Mouse (Mus musculus) limb, embryonic 11.5 days (tissue): ENCODE results near the gene Dusp16. TPM values are rescaled to one million over a fixed set of nuclear protein-coding genes. Genes with fewer than 3 reads are reported as not detected.

Source experiments
- ATAC-seq: fragments of 200-750 bp; cut with Nextera tagmentation; 2 replicates; pipeline ENCODE4 v1.8.0; 2017; ENCODE audit warnings: low read depth; ENCODE audit not compliant: insufficient number of reproducible peaks, low FRiP score, low TSS enrichment
- DNase-seq: peaks from one replicate; pipeline ENCODE4 v3.0.0-alpha.2; 2015; ENCODE audit warnings: low spot score
- H3K27ac ChIP-seq: fragments of 300-500 bp; sonication (generic); replicated peaks from 2 replicates; pipeline ENCODE4 v1.5.1; 2014; ENCODE audit warnings: low read depth, mild to moderate bottlenecking, low read length
- H3K27me3 ChIP-seq: fragments of 300-500 bp; sonication (generic); 2 replicates; pipeline ENCODE4 v1.6.1; 2014; ENCODE audit warnings: mild to moderate bottlenecking, low read length, mixed read lengths; ENCODE audit not compliant: control insufficient read depth, insufficient read depth
- H3K36me3 ChIP-seq: fragments of 300-500 bp; sonication (generic); 2 replicates; pipeline ENCODE4 v1.6.1; 2014; ENCODE audit warnings: mild to moderate bottlenecking, low read length, moderate library complexity, mixed read lengths; ENCODE audit not compliant: control insufficient read depth, insufficient read depth
- H3K4me1 ChIP-seq: fragments of 300-500 bp; sonication (generic); 2 replicates; pipeline ENCODE4 v1.6.1; 2014; ENCODE audit warnings: low read length, mixed read lengths; ENCODE audit not compliant: control insufficient read depth, insufficient read depth
- H3K4me2 ChIP-seq: fragments of 300-500 bp; sonication (generic); 2 replicates; pipeline ENCODE4 v1.6.1; 2014; ENCODE audit warnings: low read depth, mild to moderate bottlenecking, moderate library complexity; ENCODE audit not compliant: severe bottlenecking
- H3K4me3 ChIP-seq: fragments of 300-500 bp; sonication (generic); 2 replicates; pipeline ENCODE4 v1.5.1; 2014; ENCODE audit warnings: low read depth, low read length
- H3K9ac ChIP-seq: fragments of 300-500 bp; sonication (generic); 2 replicates; pipeline ENCODE4 v1.6.1; 2014; ENCODE audit warnings: mild to moderate bottlenecking, low read length
- H3K9me3 ChIP-seq: fragments of 300-500 bp; sonication (generic); 2 replicates; pipeline ENCODE4 v1.6.1; 2016; ENCODE audit warnings: low read length; ENCODE audit not compliant: control insufficient read depth
- WGBS: fragments of 180-500 bp; shearing (Covaris S2); extraction: QIAGEN DNeasy Blood & Tissue Kit; methylation state at CpG from one replicate; pipeline ENCODE4 v1.1.7; 2014; 5-methylcytosine and 5-hydroxymethylcytosine counted together
- polyA plus RNA-seq: library from polyadenylated mRNA; unstranded; fragments of >200 nt; fragmentation: Nextera tagmentation; extraction: Ambion mirVana; gene quantifications from 2 replicates; pipeline ENCODE4 v1.2.1, GENCODE M21; 2014

The Dusp16 gene
- polyA plus RNA-seq, 1 experiment from 2014 or later = 13.2 TPM

DNA sequence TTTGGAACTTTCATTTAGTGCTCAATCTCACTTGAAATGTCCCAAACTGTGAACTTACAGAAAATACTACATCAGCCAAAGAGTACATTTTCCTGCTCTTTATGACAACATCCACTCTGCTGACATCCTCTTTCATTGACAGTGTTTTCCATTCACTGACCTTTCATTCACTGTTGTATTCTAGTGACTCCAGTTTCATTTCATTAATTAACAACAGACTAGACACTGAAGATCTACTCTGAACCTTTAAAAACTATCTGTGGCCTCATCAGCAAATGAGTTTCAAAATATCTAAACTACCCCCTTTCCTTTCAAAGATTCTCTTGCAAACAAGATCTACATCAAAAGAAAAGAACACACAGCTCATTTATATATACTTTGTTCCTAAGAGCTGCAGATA, 48.9 kb downstream of the Dusp16 start:
- no peak overlapping the region for H3K9ac ChIP-seq
- no peak for DNase-seq
- no peak overlapping the region for H3K27ac ChIP-seq
- H3K36me3 ChIP-seq = peaks cover 3% of the 10 kb centered on the region; the same call in 1 of the 2 replicates
- H3K4me2 ChIP-seq = no peak overlapping the region
- H3K27me3 ChIP-seq = no peaks in the 10 kb centered on the region
- no peaks in the 10 kb centered on the region for H3K4me1 ChIP-seq
- no peaks in the 10 kb centered on the region for H3K9me3 ChIP-seq
- no peak for ATAC-seq
- no peak overlapping the region for H3K4me3 ChIP-seq

DNA sequence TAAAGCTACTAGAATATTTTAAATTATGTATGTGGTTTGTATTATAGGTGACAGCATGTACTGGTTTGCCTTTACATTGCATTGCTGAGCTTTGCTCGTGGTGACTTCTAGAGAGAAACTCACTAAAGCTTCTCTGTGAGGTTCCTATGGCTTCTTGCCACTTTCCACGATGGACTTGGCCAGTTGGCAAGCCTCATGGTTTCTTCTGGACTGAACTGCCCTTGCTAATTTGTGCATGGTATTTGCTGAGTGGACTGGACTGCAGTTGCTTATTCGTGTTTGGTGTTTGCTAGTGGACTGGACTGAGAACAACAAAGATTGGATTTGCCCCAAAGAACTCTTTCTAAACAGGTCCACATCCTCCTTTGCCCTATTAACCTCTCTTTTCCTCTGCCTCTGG, 55.6 kb downstream of the Dusp16 start:
- no peak for DNase-seq
- Histone ChIP-seq H3K4me1 (no peaks in the 10 kb centered on the region), H3K4me3 (no peak overlapping the region), H3K27me3 (no peaks in the 10 kb centered on the region), H3K4me2 (no peak overlapping the region), H3K27ac (no peak overlapping the region), H3K9ac (no peak overlapping the region), H3K9me3 (no peaks in the 10 kb centered on the region), H3K36me3 (peaks cover 3% of the 10 kb centered on the region; the same call in 1 of the 2 replicates)
- no peak for ATAC-seq
- 91% methylated on average over 3 of the region's 3 CpGs for WGBS

DNA sequence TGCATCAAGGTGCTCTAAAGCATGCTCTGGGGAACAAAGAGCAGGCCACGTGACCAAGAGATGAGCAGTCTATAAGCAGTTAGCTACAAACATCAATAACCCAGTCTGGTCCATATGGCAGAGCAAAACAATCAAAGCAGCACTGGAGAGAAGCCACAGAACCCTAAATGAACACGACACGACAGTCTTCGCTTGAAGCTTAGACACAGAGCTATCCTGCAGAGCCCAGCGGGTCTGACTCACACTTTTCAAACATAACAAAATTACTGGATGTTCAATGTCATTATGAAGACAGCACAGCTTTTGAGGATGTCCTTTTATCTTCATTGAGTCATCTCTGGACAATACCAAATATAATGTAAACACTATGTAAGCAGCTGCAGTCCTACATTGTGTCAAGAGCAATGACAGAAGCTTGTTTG, 58.6 kb downstream of the Dusp16 start:
- DNase-seq = no peak
- H3K36me3 ChIP-seq = peaks cover 2% of the 10 kb centered on the region; the same call in 1 of the 2 replicates
- no peak overlapping the region for H3K4me2 ChIP-seq
- H3K4me3 ChIP-seq = no peak overlapping the region
- 91% methylated on average over 5 of the region's 5 CpGs for WGBS
- no peak overlapping the region for H3K9ac ChIP-seq
- no peaks in the 10 kb centered on the region for H3K27me3 ChIP-seq
- ATAC-seq = no peak
- no peaks in the 10 kb centered on the region for H3K9me3 ChIP-seq
- no peaks in the 10 kb centered on the region for H3K4me1 ChIP-seq
- no peak overlapping the region for H3K27ac ChIP-seq

DNA sequence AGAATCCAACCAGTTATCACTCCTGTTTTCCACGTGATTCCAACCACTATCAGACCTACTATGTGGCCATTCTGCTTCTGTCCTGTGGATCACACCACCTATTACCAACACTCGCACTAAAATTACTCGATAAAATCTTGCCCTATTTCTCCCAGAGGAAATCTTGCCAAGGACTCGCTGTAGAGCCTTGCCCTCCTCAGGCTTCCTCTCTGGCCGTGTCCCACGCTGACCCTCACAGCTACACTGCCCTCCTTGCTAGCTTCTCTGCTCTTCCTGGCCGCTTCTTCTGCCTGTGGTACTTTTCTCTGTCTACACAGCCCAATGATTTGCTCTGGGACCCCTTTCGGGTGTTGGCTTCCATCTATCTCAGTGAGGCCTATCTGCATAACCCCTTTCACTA, 59.6 kb downstream of the Dusp16 start:
- no peak for ATAC-seq
- no peak overlapping the region for H3K9ac ChIP-seq
- WGBS = 92% methylated on average over 8 of the region's 8 CpGs

DNA sequence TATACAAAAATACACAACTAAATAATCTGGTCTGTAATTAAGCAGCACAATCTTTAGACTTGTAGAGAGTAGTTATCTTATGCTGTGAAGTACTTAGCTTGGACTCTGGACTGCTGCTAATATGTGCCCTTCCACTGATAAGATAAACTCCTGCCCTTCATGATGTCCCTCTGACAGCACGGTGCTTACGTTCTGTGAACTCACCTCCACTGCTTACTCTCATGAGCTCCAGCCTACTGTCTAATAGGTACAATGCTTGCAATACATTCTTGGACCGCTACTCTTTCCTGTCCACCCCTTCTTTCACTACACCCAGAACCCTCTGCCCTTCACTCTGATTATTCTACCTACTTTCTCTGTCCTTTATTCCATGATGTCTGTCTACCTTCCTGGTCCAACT, 61.4 kb downstream of the Dusp16 start:
- no peak for DNase-seq
- Histone ChIP-seq H3K4me3 (no peak overlapping the region), H3K4me1 (no peaks in the 10 kb centered on the region), H3K27me3 (no peaks in the 10 kb centered on the region), H3K27ac (no peak overlapping the region), H3K9me3 (no peaks in the 10 kb centered on the region), H3K4me2 (no peak overlapping the region), H3K36me3 (no peaks in the 10 kb centered on the region), H3K9ac (no peak overlapping the region)
- 86% methylated on average over 3 of the region's 3 CpGs for WGBS
- no peak for ATAC-seq

More for the DNA sequence above, 59.6 kb downstream of the Dusp16 start:
- H3K4me2 ChIP-seq = no peak overlapping the region
- H3K9me3 ChIP-seq = no peaks in the 10 kb centered on the region
- no peaks in the 10 kb centered on the region for H3K36me3 ChIP-seq
- H3K4me3 ChIP-seq = no peak overlapping the region
- no peak overlapping the region for H3K27ac ChIP-seq
- H3K4me1 ChIP-seq = no peaks in the 10 kb centered on the region
- no peaks in the 10 kb centered on the region for H3K27me3 ChIP-seq
- DNase-seq = no peak

DNA sequence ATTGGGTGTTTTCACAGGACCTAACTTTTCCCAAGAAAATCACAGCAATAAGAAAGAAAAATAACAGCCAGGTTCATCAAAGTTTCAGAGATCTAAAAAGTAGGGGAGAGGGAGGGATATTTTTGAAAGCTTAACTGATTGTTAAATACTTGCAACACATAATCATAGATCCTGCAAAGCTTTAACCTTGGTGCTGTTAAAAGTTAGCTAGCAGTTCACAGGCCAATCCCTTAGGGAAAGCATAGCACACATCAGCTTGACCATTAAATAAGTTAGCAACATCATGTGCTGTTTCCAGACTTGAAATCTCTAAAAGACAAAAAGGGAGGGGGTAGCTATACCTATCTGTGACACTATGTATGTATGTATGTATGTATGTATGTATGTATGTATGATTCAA, 67.0 kb downstream of the Dusp16 start:
- ATAC-seq (no peak), DNase-seq (no peak)
- Histone ChIP-seq H3K27ac (no peak overlapping the region), H3K36me3 (no peaks in the 10 kb centered on the region), H3K27me3 (no peaks in the 10 kb centered on the region), H3K4me2 (no peak overlapping the region), H3K9ac (no peak overlapping the region), H3K4me3 (no peak overlapping the region), H3K9me3 (no peaks in the 10 kb centered on the region), H3K4me1 (no peaks in the 10 kb centered on the region)

DNA sequence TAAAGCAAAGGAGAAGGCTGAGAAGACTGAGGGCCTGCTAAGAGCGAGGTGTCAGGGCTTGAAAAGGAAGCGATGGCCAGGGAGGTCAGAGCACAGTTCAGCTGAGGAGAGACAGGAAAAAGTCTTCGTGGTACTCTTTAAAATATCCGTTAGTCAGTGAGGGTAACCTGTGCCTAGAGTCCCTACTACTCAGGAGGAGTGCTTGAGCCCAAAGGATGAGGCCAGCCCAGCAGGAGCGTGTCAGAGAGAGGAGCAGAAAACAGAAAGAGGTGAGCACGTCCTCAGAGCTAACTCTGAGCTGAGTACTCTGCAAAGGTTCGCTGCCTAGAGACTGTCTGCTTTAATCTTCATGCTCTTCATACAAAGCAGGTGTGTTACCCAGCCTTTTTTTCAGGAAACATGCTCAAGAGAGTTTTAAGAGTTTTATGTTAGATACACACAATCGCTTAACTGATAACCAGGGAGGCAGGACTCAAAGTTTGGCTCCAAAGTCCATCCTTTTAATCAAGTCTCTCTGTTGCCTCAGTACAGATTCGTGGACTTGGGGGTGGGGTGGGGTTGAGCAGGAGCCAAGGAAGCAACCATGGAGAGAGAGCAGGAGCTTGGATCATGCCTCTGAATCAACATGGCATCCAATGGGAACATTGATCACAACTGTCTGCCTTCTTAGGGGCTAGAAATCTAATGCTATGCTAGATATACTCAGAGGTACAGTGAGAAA, 68.4 kb downstream of the Dusp16 start:
- WGBS = 88% methylated on average over 9 of the region's 9 CpGs
- no peaks in the 10 kb centered on the region for H3K9me3 ChIP-seq
- H3K4me1 ChIP-seq = no peaks in the 10 kb centered on the region
- no peak overlapping the region for H3K4me3 ChIP-seq
- H3K27ac ChIP-seq = no peak overlapping the region
- ATAC-seq (no peak), DNase-seq (no peak)
- no peaks in the 10 kb centered on the region for H3K27me3 ChIP-seq
- no peaks in the 10 kb centered on the region for H3K36me3 ChIP-seq
- no peak overlapping the region for H3K9ac ChIP-seq
- H3K4me2 ChIP-seq = no peak overlapping the region

DNA sequence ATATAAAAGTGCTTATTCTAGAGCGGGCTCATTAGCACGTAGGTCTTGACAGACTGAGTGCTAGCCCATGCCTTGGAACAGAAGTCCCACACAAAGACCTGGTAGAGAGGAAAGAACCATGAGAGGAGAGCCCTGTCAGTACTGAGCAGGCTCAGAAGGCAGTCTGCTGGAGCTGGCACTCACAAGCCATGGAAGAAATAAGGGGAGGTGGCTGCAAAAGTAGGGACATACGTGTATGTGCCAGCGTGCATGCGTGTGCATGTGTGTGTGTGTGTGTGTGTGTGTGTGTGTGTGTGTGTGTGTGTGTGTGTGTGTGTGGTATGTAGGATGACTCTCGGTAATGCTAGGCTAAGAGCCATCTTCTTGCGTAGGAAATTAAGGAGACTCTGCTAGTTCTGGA, 69.1 kb downstream of the Dusp16 start:
- no peak for ATAC-seq
- no peak overlapping the region for H3K4me3 ChIP-seq
- H3K27me3 ChIP-seq = no peaks in the 10 kb centered on the region
- no peaks in the 10 kb centered on the region for H3K4me1 ChIP-seq
- H3K4me2 ChIP-seq = no peak overlapping the region
- no peak overlapping the region for H3K27ac ChIP-seq
- H3K36me3 ChIP-seq = no peaks in the 10 kb centered on the region
- DNase-seq = no peak
- WGBS = 96% methylated on average over 7 of the region's 7 CpGs
- no peak overlapping the region for H3K9ac ChIP-seq
- no peaks in the 10 kb centered on the region for H3K9me3 ChIP-seq

DNA sequence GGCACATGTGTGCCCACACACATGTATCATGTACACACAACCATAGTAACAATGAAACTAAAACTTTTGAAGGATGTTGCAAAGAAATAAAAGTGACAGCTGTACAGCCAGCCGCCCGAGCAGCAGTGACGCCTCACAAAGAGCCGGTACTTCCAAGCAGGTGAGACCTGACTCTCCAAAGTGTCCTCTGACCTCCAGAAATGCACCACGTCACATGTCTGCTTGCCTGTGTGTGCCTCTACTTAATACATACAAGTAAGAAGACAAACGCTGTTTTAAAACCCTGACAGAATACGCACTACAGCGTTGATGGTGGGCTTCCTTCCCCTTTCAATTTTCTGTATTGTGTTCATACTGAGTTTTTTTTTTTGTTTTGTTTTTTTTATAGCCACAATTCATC, 69.5 kb downstream of the Dusp16 start:
- WGBS = 91% methylated on average over 8 of the region's 8 CpGs
- H3K9ac ChIP-seq = no peak overlapping the region
- H3K36me3 ChIP-seq = no peaks in the 10 kb centered on the region
- H3K4me2 ChIP-seq = no peak overlapping the region
- no peaks in the 10 kb centered on the region for H3K4me1 ChIP-seq
- DNase-seq (no peak), ATAC-seq (no peak)
- no peak overlapping the region for H3K4me3 ChIP-seq
- no peak overlapping the region for H3K27ac ChIP-seq
- no peaks in the 10 kb centered on the region for H3K27me3 ChIP-seq
- no peaks in the 10 kb centered on the region for H3K9me3 ChIP-seq
